Mouse (Mus musculus) 3T3-L1 (cell line): ENCODE data around the gene Yrdc.

ENCODE experiments used
- DNase-seq: peaks from one replicate; pipeline ENCODE4 v3.0.0-alpha.2; 2015; ENCODE audit warnings: low read depth, low spot score

Gene Yrdc

DNA sequence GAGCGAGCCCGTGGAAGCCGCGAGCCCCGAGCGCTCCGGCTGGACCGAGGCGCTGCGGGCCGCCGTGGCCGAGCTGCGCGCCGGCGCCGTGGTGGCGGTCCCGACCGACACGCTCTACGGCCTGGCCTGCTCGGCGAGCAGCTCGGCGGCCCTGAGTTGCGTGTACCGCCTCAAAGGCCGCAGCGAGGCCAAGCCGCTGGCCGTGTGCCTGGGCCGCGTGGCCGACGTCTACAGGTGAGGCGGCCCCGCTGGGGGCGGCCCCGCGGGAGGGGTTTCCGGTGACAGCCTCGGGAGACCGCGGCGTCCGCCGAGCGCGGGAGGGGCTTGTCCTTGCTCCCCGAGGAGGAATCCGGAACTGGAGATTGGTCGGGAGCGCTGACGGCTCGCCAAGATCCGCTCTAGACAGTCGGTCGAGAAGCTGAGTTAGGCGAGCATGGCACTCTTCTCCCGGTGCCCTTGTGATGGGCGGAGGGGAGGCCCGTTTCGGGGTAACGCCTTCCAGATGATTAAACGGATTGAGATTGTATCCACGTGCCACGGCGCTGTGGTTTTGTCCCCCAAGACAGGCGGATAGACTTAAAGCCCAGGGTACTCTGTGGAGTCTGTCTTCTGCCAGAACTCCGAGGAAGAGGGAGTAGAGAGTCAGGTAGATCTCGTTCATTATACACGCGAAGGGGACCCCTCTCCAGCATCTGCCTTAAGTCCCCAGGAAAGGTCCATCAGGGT lies 617 bp downstream of the Yrdc start, which contains the start of gene 1110065P20Rik:
Gene 1110065P20Rik, minus strand, starts transcription at position 264 of the 726 bp plus-strand sequence.
- DNase-seq = peak; percentile 80

DNA sequence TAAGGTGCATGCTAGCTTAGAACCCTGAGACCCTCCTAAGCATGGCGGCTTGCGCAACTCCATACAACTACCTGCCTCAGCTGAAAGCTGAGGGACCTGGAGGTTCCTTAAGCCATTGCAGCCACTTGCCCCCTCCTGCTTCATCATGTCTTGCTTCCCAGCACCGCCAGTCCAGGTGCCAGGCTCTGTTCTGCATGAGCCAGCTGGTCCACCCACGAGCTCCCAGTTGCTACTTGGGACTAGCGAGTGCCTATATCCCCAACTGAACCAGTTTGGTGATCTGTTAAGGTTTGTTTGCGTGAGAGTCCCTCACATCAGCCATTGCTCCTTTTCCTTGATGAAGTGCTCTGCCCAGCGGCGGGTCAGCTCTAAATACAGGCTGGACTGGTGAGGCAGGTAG lies 5.8 kb downstream of the Yrdc start:
- DNase-seq = no peak

DNA sequence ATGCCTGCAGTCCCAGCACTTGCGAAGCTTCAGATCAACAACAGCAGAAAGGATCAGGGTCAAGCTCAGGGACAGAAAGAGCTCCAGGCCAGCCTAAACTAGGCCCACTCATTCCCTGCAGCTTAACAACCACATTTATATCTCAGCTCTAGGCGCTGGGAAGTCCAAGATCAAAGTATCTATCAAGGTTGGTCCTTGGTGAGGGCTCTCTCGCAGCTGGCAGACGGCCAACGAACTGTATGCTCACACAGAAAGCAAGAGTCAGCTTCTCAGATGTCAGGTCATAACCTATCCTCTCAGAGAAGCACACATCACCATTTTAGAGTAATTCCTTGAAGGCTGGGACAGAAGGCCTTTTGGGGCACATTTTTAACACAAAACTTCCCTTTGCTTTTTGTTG lies 7.9 kb downstream of the Yrdc start:
- no peak for DNase-seq

DNA sequence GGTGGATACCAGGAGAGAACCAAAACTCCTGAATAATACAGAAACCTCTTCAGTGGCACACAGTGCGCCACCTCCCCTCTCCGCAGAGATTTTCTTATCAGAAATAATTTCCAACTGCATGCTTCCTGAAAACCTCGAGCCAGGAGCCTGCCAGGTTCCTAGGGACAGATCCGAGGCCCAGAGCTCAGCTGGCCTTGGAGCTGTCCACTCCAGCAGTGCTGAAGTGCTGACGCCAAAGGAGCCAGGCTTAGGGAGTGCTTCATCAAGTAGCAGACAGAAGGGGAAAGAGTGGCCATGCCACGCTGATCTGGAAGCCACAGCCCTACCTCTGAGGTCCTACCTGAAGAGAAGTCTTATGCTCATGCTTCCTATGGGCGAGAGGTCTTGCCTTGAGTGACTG lies 10.0 kb downstream of the Yrdc start:
- DNase-seq = peak; percentile 63

DNA sequence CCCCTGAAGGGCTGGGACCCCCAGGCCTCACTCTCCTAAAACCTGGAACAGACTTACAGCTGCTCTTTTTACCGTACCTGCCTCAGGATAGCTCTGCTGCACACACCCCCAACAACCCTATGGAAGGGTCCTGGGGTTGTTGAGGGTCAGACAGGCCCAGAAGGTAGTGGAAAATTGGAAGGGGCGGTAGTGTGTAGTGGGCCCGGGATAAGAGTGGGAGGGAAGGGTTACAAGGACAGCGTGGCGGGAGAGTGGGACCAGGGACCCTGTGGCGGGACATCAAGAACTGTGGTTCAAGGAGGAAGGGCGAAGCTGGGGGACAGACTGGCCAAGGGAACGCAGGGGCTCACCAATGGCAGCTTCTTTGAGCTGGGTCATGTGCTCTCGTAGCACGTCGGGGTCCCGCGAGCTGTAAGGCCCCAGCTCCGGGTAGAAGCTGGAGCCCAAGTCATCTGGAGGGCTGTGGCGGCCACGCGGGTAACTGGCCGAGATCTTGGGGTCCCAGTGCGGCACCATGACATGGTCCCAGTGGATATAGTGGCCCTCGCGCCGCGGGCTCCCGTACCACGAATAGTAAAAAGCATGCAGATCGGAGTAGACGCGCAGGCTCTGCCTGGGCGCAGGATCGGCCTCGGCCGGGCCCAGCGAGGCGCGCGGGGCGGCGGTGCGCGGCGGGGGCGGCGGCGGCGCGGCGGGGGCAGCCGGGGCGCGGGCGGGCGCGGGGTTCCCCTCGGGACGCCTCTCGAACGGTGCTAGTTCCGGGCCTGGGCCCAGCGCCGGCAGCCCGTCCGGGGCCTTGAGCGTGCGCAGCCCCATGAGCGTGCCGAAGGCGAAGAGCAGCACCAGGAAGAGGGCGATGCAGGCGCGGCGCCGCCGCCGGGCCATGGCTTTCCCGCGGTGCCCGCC lies 11.1 kb downstream of the Yrdc start, which contains the start of gene Maneal:
Gene Maneal, minus strand, starts transcription at position 889 of the 906 bp plus-strand sequence.
- no peak for DNase-seq

DNA sequence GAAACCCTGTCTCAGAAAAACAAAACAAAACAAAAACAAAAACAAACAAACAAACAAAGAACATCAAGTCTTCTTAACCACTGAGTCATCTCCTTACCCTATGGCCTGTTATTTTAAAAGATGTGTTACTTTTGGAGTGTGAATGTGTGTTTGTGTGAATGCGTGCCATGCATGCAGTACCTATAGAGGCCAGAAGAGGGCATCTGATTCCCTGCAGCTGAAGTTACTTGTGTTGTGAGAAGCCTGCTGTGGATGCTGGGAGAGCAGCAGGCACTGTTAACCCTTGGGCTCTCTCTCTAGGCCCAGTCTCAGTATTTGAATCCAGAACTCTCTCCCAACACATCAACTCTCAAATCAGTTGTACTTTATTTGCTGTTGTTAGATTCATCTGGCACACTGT lies 22.2 kb downstream of the Yrdc start:
- DNase-seq = no peak

DNA sequence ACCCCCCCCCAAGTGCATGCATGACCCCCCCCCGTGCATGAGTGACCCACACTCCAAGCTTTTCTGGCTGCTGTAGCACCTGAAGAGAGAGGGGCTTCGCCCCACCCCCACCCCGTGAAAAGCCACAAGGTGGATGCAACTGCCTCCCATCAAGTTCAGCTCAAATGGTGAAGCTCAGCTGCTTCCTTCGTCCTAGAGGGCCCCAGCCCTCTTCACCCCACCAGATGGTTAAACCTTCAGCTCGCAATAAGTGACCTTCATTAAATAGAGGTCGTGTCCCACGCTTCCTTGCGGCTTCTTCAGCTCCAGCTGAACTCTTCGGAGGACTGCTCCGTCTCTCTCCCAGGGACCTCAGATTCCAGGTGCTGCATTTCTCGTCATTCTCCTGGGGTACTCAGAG lies 30.1 kb downstream of the Yrdc start, which contains the start of gene Epha10:
Gene Epha10, plus strand, starts transcription at position 301 of the 400 bp plus-strand sequence.
- DNase-seq = no peak

DNA sequence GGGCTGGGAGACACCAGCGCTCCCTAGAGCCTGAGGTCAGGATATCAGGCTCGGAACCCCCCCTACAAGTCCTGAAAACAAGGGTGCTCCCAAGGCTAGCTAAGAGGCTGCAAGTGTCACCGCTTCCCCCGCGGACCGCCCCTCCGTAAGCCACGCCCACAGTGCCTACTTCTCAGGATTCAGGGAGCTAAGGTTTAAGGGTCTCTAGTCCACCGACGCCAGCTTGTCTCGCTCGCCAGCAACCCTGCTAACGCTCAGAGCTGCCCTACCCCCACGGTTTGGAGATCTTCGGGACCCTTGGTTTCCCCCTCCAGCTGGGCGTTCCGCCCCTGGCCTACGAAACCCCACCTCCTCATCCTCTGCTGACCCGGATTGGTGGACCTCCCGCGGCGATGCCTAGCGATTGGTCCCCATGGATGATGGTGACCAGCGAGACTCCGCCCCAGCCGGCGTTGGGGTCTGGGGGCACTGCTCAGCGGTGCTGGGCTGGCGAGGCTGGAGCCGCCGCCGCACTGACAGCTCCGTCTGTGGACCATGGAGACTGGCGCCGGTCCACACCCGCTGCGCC lies 30.9 kb downstream of the Yrdc start:
- no peak for DNase-seq

DNA sequence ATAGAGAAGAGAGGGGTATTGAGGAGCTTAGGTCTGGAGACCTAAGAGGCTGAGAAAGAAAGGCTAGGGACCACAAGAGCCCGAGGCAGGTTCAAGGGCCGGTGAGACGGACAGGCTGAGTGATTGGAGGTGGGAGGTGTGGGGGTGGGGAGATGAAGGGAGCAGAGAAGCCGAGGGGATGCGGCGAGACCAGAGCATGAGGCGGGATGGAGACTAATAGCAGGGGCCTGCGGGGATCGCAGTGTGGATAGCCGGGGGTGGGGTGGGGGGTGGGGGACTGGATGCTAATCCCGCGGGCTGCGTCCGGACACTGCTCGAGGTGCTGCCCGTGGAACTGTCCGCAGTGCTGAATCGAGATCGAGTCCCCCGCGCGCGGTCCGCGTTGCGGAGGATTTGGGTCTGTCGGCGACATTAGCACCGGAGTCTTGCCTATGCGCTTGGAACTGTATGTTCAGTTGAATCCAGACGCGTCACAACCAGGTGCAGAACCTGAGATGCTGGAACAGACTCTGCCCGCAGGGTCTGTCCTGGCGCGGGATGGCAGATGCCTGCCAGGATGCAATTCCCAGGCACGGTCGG lies 31.8 kb downstream of the Yrdc start:
- DNase-seq = no peak

DNA sequence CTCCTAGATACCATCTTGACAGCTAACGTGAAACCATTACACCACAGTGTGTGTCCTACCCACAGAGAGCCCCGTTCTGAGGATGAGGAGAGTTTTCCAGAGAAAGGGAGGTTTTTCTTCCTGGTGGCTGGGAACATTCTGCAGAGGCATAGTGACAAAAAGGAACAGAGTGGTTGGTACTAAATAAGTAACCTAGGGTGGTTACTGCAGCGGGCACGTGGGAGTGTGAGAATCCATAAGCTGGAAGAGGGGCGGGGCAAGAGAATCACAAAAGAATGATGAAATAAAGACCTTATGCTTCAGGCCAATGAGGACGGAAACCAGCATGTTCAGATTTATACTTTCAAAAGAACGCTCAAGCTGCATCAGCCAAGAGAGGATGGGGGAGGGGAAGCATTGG lies 38.2 kb downstream of the Yrdc start:
- DNase-seq = no peak

DNA sequence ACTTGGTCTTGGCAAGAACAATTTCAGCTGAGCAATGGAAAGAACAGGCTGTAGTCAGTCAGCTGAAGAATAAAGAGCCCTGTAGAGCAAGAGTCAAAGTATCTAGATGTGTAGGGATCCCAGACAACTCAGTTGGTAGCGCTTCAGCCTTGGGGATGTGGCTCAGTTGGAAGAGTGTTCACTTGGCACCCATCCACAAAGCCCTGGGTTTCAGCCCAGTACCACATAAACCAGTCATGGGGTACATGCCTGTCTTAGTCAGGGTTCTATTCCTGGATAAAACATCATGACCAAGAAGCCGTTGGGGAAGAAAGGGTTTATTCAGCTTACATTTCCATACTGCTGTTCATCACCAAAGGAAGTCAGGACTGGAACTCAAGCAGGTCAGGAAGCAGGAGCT lies 39.5 kb downstream of the Yrdc start:
- peak; percentile 16 for DNase-seq

DNA sequence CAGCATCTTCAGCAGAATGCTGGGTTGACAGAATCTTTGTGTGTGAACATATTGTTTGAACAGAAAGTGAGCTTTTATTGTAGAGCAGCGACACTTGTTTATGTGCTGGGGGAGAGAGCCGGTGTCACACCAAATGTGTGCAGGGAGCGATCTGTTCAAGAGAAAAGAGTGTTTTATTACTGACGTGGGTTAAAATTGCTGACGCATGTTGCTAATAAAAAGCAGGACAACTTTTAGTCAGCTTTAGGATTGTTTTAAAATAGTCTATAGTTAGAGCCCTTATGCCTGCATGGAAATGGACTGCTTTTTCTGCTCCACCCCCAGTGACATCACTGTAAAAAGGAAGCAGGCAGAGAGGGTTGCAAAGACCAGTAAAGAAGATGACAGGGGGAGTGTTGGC lies 40.4 kb downstream of the Yrdc start:
- DNase-seq = no peak

DNA sequence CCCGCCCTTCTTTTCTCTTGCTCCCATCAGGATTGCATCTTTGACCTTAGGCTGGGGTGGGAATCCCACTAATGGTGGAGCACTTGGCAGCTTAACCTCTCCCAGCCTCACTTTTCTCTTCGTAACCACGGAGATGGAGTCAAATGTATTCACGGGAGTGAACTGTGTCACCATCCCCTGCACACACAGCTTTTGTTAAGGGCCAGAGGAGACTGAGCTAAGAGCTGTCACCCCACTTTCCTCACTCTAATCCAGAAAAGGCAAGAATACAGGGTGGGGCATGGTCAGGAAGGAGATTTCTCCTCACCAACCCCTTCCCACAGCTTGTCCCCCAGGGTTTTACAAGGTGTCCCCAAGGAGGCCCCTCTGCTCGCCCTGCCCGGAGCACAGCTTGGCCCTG lies 43.3 kb downstream of the Yrdc start:
- no peak for DNase-seq

DNA sequence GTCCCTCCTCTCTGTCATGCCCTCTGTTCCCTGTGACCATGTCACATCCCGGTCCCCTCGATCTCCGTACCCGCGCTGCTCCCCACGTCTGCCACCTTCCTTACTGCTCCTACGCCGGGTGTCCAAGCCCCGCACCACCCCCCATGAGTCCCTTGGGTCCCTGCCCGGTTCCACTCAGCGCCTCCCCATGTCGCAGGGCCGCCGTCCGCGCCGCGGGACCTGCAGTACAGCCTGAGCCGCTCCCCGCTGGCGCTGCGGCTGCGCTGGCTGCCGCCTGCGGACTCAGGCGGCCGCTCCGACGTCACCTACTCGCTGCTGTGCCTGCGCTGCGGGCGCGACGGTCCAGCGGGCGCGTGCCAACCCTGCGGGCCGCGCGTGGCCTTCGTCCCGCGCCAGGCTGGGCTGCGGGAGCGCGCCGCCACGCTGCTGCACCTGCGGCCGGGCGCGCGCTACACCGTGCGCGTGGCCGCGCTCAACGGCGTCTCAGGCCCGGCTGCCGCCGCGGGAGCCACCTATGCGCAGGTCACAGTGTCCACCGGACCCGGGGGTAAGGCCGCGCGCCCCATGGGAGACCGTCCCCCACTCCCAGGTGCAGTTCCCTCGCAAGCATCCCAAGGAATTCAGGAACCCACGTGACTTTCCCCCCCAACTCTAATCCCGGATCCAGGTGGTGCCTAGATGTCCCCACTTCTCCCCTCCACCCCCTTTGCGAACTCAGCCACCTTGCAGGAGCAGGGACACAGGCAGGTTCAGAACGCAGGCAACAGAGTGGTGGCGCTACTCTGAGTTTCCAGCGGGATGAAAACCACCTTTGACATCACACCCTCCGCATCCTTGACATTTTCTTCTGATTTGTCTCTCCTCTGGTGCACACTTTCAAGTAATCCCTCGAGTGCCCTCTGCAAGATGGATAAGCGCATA lies 44.3 kb downstream of the Yrdc start:
- no peak for DNase-seq

DNA sequence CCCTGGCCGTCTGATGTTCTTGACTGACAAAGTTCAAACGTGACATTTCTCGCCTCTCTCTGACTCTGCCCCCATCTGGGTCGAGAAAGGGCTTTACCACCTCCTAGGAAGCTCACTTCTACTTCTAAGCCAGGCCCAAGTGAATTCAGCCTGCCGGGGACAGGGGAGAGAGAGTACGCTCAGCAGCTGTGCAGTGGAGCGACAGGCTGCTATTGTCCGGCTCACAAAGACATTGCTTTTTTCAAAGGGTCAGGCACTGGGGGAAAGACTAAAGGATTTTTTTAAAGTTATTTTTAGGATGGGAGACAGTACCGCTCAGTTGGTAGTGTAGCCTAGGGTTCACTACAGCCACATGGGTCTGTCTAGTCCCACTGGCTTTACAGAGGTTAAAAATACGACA lies 47.9 kb downstream of the Yrdc start:
- no peak for DNase-seq

DNA sequence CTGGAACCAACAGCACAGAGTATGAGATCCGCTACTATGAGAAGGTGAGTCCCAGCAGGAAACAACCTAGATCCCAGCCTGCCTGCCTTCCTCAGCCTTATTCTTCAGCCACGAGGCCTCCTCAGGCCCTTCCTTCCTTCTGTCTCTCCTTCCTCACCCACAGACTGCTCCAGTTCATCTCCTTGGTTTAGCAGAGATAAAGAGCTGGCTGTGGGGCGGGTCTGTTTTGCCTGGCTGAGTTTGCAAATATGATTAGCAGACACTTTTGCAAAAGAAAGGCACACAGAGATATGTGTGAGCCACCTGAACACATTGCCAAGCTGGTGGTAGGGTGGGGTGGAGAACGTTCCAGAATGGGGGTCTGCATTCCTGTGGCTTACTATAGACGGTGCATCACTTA lies 49.4 kb downstream of the Yrdc start:
- DNase-seq = no peak
